Mouse (Mus musculus): ENCODE results near the gene Ptprg. TPM values are rescaled to one million over a fixed set of nuclear protein-coding genes. Genes with fewer than 3 reads are reported as not detected.

Ptprg gene
- polyA plus RNA-seq, 1 experiment from 2014 or later: 26.5 TPM

- peaks cover 15% of the 10 kb centered on the region for H3K4me1 ChIP-seq (replicated peaks; ENCODE audit: control insufficient read depth, insufficient read depth, low read length)
- H3K27me3 ChIP-seq (ENCODE audit: control insufficient read depth, insufficient read depth, low read depth, low read length): no peaks in the 10 kb centered on the region
- H3K4me3 ChIP-seq (ENCODE audit: low read length): no peak overlapping the region
- H3K4me2 ChIP-seq (ENCODE audit: low read depth, low read length): no peak overlapping the region
- no peak overlapping the region for H3K9ac ChIP-seq (ENCODE audit: low read length)
- H3K9me3 ChIP-seq (ENCODE audit: control insufficient read depth, low read length): no peaks in the 10 kb centered on the region
- WGBS: 85% methylated on average over 4 of the region's 4 CpGs
- H3K36me3 ChIP-seq (ENCODE audit: control insufficient read depth, insufficient read depth, low read length): no peaks in the 10 kb centered on the region
- H3K27ac ChIP-seq (ENCODE audit: low read length): no peak overlapping the region
- ATAC-seq (ENCODE audit: low read depth): no peak
Observed at GRCm38 (mm10) chr14:12084076-12084475, 530.7 kb downstream of the Ptprg start.

GRCm38 (mm10) chr14:12085078-12085477, 531.7 kb downstream of the Ptprg start:
- no peak overlapping the region for H3K27ac ChIP-seq (ENCODE audit: low read length)
- H3K4me2 ChIP-seq (ENCODE audit: low read depth, low read length): no peak overlapping the region
- H3K9me3 ChIP-seq (ENCODE audit: control insufficient read depth, low read length): no peaks in the 10 kb centered on the region
- no peaks in the 10 kb centered on the region for H3K27me3 ChIP-seq (ENCODE audit: control insufficient read depth, insufficient read depth, low read depth, low read length)
- H3K36me3 ChIP-seq (ENCODE audit: control insufficient read depth, insufficient read depth, low read length): no peaks in the 10 kb centered on the region
- no peak overlapping the region for H3K4me3 ChIP-seq (ENCODE audit: low read length)
- H3K4me1 ChIP-seq (replicated peaks; ENCODE audit: control insufficient read depth, insufficient read depth, low read length): peaks cover 15% of the 10 kb centered on the region
- no peak for ATAC-seq (ENCODE audit: low read depth)
- 79% methylated on average over 4 of the region's 4 CpGs for WGBS
- no peak overlapping the region for H3K9ac ChIP-seq (ENCODE audit: low read length)

DNA sequence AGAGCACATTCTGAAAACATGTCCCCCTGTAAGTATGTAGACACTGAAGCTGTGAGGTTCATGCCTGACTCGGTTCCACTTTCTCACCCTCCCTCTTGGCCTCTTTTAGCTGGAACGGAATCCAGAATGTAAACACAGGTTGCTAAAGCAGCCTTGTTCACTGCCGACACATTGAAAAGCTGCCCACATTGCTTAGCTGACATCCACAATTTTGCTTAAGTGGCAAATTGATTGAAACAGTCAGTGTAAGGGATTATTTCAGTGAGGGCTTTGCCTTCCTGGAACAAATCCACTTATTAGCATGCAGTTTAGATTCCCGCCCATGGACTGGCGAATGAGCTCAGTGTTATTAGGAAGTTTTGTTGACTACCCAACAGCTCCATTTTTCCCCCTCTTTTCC, 532.8 kb downstream of the Ptprg start:
- peak; percentile 75 for ATAC-seq (ENCODE audit: low read depth)
- Histone ChIP-seq H3K27me3 (ENCODE audit: control insufficient read depth, insufficient read depth, low read depth, low read length) (no peaks in the 10 kb centered on the region), H3K4me3 (ENCODE audit: low read length) (no peak overlapping the region), H3K9me3 (ENCODE audit: control insufficient read depth, low read length) (no peaks in the 10 kb centered on the region), H3K4me1 (replicated peaks; ENCODE audit: control insufficient read depth, insufficient read depth, low read length) (peaks cover 17% of the 10 kb centered on the region), H3K4me2 (ENCODE audit: low read depth, low read length) (no peak overlapping the region), H3K36me3 (ENCODE audit: control insufficient read depth, insufficient read depth, low read length) (no peaks in the 10 kb centered on the region), H3K9ac (ENCODE audit: low read length) (no peak overlapping the region), H3K27ac (ENCODE audit: low read length) (peak overlapping the region; percentile 43)
- 9% methylated on average over 5 of the region's 5 CpGs for WGBS

DNA sequence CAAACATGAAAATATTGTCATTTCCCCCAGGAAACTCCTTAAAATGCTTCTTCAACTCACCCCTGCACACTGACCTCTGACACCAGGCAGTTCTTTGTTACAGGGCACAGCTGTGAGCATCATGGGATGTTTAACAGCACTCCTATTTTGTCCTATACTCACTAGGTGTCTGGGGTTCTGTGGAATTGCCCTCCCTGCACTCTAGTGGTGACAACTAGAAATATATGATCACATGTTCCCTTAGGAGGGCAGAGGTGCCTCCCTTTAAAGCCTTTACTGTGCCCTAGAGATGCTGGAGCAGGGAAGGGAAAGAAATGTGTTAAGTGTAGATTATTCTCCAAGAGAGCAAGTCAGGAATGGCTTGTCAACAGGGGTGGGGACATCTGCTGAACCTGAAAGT, 536.6 kb downstream of the Ptprg start:
- Histone ChIP-seq H3K4me1 (replicated peaks; ENCODE audit: control insufficient read depth, insufficient read depth, low read length) (peaks cover 14% of the 10 kb centered on the region), H3K4me2 (ENCODE audit: low read depth, low read length) (no peak overlapping the region), H3K9me3 (ENCODE audit: control insufficient read depth, low read length) (no peaks in the 10 kb centered on the region), H3K9ac (ENCODE audit: low read length) (no peak overlapping the region), H3K27ac (ENCODE audit: low read length) (no peak overlapping the region), H3K27me3 (ENCODE audit: control insufficient read depth, insufficient read depth, low read depth, low read length) (no peaks in the 10 kb centered on the region), H3K4me3 (ENCODE audit: low read length) (no peak overlapping the region), H3K36me3 (ENCODE audit: control insufficient read depth, insufficient read depth, low read length) (no peaks in the 10 kb centered on the region)
- ATAC-seq (ENCODE audit: low read depth): no peak

DNA sequence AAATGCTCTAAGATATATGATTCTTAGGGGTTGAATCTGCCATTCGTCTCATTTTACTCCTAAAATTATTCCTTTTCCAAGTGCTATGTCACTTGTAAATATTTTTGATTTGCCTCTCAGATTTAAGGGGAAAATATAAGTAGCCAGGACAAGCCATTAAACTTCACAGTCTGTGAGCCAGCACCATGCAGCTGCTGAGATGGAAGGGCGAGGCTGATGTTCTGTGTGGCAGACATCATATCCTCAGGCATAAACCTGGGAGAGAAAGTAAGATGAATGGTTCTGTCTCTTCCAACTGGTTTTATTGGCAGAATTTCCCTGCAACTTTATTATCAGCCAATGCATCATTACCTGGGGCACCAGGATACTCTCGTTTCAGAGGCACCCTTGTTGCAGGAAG, 538.4 kb downstream of the Ptprg start:
- no peak overlapping the region for H3K9ac ChIP-seq (ENCODE audit: low read length)
- no peak overlapping the region for H3K4me3 ChIP-seq (ENCODE audit: low read length)
- H3K4me1 ChIP-seq (replicated peaks; ENCODE audit: control insufficient read depth, insufficient read depth, low read length): peaks cover 2% of the 10 kb centered on the region; the same call in 1 of the 2 replicates
- no peak overlapping the region for H3K27ac ChIP-seq (ENCODE audit: low read length)
- H3K27me3 ChIP-seq (ENCODE audit: control insufficient read depth, insufficient read depth, low read depth, low read length): no peaks in the 10 kb centered on the region
- ATAC-seq (ENCODE audit: low read depth): no peak
- H3K36me3 ChIP-seq (ENCODE audit: control insufficient read depth, insufficient read depth, low read length): no peaks in the 10 kb centered on the region
- no peak overlapping the region for H3K4me2 ChIP-seq (ENCODE audit: low read depth, low read length)
- no peaks in the 10 kb centered on the region for H3K9me3 ChIP-seq (ENCODE audit: control insufficient read depth, low read length)
- WGBS: 82% methylated on average over 3 of the region's 3 CpGs

DNA sequence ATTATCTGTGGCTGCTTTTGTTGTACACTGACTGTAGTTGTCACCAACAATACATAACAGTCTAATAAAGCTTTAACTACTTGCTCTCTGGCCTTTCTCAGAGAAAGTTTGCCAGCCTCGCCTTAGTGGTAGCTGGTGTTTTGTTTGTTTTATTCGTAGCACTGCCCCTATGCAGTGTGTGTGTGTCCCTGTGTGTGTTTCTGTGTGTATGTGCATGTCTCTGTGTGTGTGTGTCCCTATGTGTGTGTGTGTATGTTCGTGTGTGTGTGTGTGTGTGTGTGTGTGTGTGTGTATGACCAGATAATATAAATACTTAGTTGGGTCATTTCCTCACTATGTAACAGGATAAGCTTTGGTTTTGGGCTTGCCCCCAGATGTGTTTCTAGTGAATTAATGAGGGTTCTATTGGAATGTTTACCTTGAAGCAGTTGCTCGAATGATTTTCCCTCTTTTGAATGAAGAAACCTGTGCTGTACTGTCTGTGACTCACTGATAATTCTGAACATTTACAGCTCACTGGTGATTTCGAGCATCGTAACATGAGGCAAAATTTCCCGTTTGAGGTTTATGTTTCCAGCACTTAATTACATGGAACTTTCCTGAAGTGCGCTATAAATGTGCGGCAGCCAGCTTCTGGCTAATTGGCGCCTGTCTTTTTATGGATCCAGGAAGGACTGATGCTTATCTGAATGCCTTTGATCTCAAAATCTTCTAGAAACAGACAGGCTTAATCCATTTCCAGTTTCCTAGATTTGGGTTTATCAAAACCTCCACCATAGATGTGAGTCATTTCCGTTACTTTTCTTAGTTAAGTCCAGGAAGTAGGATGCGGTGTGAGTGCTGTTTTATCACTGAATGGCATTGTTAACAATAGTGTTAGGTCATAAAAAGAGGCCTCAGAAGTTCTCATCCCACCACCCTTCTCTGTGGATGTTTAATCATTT, 546.3 kb downstream of the Ptprg start:
- Histone ChIP-seq H3K9ac (ENCODE audit: low read length) (no peak overlapping the region), H3K4me2 (ENCODE audit: low read depth, low read length) (no peak overlapping the region), H3K36me3 (ENCODE audit: control insufficient read depth, insufficient read depth, low read length) (no peaks in the 10 kb centered on the region), H3K4me3 (ENCODE audit: low read length) (no peak overlapping the region), H3K4me1 (replicated peaks; ENCODE audit: control insufficient read depth, insufficient read depth, low read length) (no peaks in the 10 kb centered on the region), H3K27me3 (ENCODE audit: control insufficient read depth, insufficient read depth, low read depth, low read length) (no peaks in the 10 kb centered on the region), H3K9me3 (ENCODE audit: control insufficient read depth, low read length) (no peaks in the 10 kb centered on the region), H3K27ac (ENCODE audit: low read length) (peak overlapping the region; percentile 29; the same call in 1 of the 2 replicates)
- peak; percentile 86 for ATAC-seq (ENCODE audit: low read depth)
- 51% methylated on average over 12 of the region's 12 CpGs for WGBS

- no peaks in the 10 kb centered on the region for H3K36me3 ChIP-seq (ENCODE audit: control insufficient read depth, insufficient read depth, low read length)
- no peak overlapping the region for H3K4me2 ChIP-seq (ENCODE audit: low read depth, low read length)
- no peak overlapping the region for H3K9ac ChIP-seq (ENCODE audit: low read length)
- no peak for ATAC-seq (ENCODE audit: low read depth)
- no peak overlapping the region for H3K27ac ChIP-seq (ENCODE audit: low read length)
- 66% methylated on average over 11 of the region's 11 CpGs for WGBS
- no peaks in the 10 kb centered on the region for H3K9me3 ChIP-seq (ENCODE audit: control insufficient read depth, low read length)
- H3K4me3 ChIP-seq (ENCODE audit: low read length): no peak overlapping the region
- H3K27me3 ChIP-seq (ENCODE audit: control insufficient read depth, insufficient read depth, low read depth, low read length): no peaks in the 10 kb centered on the region
- no peaks in the 10 kb centered on the region for H3K4me1 ChIP-seq (replicated peaks; ENCODE audit: control insufficient read depth, insufficient read depth, low read length)
Observed at GRCm38 (mm10) chr14:12102389-12103325, 549.3 kb downstream of the Ptprg start.

GRCm38 (mm10) chr14:12104297-12105155, 551.2 kb downstream of the Ptprg start:
- H3K4me3 ChIP-seq (ENCODE audit: low read length): no peak overlapping the region
- no peak overlapping the region for H3K27ac ChIP-seq (ENCODE audit: low read length)
- H3K9ac ChIP-seq (ENCODE audit: low read length): no peak overlapping the region
- no peaks in the 10 kb centered on the region for H3K27me3 ChIP-seq (ENCODE audit: control insufficient read depth, insufficient read depth, low read depth, low read length)
- WGBS: 75% methylated on average over 12 of the region's 12 CpGs
- no peak overlapping the region for H3K4me2 ChIP-seq (ENCODE audit: low read depth, low read length)
- H3K36me3 ChIP-seq (ENCODE audit: control insufficient read depth, insufficient read depth, low read length): no peaks in the 10 kb centered on the region
- H3K9me3 ChIP-seq (ENCODE audit: control insufficient read depth, low read length): no peaks in the 10 kb centered on the region
- ATAC-seq (ENCODE audit: low read depth): no peak
- no peaks in the 10 kb centered on the region for H3K4me1 ChIP-seq (replicated peaks; ENCODE audit: control insufficient read depth, insufficient read depth, low read length)
